Mouse (Mus musculus) thymus, postnatal 10 days (tissue): ENCODE results near the gene Sumo2.
A peak's percentile ranks its signal among the peaks of the same experiment; 100 is the strongest.
"Not testable (repeated sequence)": the region's sequence is repeated elsewhere in the genome, so short reads cannot be mapped to it uniquely, and the experiment has no call there.

Experiments
- DNase-seq, 2 experiments: peaks; one replicate each; pipeline ENCODE4 v3.0.0; 2021; ENCODE audit warnings: low spot score in 2 of 2

Gene Sumo2

DNA sequence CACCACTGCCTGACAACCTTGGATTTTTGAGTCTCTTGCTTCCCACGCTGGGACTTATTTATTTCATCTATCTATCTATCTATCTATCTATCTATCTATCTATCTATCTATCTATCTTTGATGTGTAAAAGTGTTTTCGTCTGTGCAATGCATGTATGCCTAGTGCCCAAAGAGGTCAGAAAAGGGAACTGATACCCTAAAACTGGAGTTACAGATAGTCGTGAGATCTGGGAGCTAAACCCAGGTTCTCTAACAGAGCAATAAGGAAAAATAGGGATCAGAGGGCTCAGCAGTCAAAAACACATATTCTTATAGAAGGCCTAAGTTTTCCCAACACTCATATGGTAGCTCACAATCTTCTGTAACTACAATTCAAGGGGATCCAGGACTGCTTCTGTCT lies 16.5 kb downstream of the Sumo2 start:
- no peak for DNase-seq

DNA sequence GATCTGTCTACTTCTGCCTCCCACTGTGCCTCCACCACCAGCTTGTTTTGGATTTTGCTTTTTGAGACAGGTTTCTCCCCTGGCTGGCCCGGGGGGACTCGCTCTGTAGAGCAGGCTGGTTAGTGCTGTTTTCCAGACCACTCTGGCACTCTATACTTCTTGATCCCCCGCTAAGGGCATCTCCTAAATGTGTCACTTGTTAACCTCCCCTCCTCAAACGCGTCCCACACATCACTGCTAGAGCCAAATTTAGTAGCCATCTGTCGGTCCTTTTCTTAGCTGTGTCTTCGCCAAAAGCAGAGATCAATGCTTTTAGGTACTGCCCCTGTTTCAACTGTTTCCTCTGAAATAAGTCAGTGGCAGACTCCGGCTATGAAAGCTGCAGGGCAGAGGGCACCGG lies 17.4 kb downstream of the Sumo2 start:
- no peak for DNase-seq

- DNase-seq, result no peak
These were observed 19.1 kb downstream of the Sumo2 start for GRCm38 (mm10) chr11:115516942-115517341.

DNA sequence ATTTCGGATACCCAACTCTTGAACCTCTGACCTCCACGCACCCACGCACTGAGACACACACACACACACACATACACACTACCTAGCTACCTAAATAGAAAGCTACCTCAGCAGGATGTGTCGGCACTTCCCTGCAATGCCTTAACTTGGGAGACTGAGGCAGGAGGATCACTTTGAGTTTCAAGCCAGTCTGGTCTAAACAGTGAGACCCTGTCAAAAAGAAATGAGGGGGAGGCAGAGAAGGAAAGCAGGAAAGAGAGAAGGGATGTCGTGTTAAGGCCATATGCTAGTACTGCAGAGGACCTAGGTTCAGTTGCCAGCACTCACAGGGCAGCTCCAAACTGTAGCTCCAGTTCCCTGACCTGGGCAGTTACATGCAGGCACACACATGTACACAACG lies 21.1 kb downstream of the Sumo2 start:
- DNase-seq, result no peak

- peak; percentile 95 to 97 for DNase-seq
These were observed 21.8 kb downstream of the Sumo2 start, which contains the start of gene Jpt1 for GRCm38 (mm10) chr11:115514238-115514663. Gene Jpt1 (minus strand): TSS chr11:115514387.

DNA sequence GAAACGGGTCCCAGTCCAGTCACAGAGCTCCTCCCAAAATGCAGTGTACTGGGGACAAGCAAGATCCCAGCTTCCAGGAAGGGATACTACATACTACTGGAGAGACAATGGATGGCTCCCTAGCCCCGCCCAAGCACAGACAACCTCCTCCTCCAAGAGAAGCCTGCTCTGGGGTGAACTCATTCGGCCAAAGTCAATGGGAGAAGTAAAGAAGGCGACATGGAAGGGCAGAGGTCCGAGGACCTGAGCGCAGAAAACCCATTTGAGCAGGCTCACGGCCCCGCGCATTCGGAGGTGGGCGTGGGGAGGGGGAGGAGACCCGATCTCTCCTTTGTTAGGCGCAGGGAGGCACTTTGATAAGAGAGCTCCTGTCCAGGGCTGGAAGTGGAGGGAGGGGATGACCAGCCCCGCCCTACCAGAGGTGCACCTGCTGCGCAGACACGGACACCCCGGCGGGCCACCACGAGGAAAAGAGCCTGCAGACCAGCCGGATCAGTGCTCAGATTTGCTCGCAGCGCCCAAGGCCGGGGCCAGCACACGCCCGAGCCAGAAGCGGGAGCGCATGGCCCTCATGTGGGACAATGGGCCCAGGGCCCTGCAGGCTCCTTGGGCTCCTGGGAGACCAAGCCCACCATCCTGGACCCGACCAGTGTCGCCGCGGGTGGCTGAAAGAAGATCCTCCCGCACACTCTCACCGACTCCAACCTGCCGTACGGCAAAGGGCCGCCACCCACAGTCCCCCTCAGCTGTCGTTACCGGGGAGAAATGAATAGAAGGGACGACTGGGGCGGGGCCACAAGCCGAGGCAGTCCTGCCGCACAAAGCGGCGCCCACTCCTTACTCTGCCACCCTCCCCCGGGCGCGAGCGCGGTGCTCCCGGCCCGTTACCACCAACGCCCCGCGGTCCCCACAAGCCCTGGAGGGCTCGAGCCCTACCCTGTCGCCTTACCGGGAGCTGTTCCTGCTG lies 22.5 kb downstream of the Sumo2 start:
- peak in 1 of 2 experiments; percentile 38 for DNase-seq

GRCm38 (mm10) chr11:115512407-115513183 lies 23.5 kb downstream of the Sumo2 start:
- peak; percentile 34 to 40 for DNase-seq

DNA sequence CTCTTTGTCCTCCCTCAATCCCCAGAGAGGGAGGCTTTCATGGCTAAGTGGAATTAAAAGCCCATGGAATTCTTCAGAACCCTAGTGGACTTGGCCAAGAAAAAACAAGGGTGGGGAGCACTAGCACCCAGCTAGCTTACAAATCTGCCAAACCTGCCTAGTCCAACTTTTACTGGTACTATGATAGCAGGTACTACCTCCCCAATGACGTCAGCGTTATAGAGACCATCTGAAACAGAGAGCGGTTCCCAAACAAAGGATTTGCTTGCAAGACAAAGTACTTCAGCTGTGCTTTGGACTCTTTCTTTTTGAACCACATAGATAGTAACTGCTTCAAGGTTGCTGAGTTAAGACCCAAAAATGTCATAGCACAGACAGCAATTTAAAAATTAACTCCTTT lies 24.1 kb downstream of the Sumo2 start:
- no peak for DNase-seq

DNA sequence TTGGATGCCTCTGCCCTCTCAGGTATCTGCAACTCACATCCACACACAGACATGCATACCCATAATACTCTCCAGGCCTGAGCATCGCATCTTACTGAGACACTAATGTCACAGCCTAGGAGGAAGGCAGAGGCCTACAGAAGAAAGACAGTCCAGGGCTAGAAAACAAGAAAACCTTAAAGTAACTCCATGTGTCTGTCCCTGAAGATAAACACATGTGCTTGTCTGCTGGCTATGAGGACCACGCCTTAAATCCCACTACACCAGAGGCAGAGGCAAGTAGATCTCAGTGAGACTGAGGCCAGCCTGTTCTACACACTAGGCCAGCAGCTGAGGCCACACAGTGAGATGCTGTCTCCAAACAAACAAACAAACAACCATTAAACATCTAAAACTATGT lies 25.0 kb downstream of the Sumo2 start:
- DNase-seq, result no peak

GRCm38 (mm10) chr11:115510507-115510888 lies 25.6 kb downstream of the Sumo2 start:
- DNase-seq, result no peak

DNA sequence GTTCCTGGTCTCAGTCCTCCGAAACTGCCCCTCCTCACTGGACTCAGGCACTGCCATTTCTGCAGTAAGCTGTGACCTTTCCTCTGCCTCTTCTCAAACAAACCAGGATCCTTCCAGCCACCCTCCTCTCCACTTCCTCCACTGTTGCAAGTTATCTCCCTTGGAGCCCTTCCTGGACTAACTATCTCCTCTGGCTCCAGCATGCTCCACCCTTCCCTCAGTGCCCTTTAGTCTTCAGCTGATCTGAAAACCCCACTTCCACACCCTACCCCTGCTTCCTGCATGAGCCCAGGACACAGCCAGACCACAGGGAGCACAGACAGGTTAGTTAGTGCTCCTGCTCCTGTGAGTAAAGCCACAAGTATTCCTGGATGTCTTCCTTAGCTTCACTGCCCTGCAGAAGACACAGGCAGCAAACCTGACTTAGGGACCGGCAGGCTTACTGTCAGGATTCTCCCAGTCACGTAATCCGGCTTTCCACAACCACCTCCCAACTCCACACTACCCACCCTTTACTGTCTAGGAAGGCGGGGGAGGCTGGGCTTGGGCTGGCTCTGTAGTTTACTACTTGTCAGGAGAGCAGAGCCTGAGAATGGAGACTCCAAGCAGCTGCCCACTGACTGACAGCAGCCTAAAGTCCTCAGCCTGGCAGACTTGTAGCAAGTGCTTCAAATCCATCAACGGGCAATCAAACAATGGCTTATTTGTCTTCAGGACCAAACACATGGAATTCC lies 26.1 kb downstream of the Sumo2 start:
- DNase-seq, result no peak

GRCm38 (mm10) chr11:115508061-115508460 lies 28.0 kb downstream of the Sumo2 start:
- DNase-seq, result peak in 1 of 2 experiments; percentile 41

DNA sequence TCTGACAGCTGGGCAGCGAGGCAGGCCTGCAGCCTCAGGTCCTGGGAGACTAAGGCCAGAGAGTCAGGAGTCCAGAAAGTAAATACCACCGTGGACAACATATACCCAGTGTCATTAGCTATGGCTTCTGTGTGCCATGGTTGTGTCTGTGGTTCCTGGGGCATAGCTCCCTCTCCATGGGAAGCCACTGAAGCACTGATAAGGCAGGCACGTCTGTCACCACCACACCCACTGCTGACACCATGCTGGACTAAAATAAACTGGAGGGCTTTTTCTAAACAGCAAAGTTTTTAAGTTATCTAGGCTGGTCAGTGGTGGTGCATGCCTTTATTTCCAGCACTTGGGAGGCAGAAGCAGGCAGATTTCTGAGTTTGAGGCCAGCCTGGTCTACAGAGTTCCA lies 29.5 kb downstream of the Sumo2 start:
- no peak for DNase-seq

GRCm38 (mm10) chr11:115502636-115503035 lies 33.4 kb downstream of the Sumo2 start:
- DNase-seq, result no peak

- not testable (repeated sequence) for DNase-seq
These were observed 39.5 kb downstream of the Sumo2 start for GRCm38 (mm10) chr11:115496559-115496958.

- no peak for DNase-seq
These were observed 43.7 kb downstream of the Sumo2 start for GRCm38 (mm10) chr11:115492387-115492786.

DNA sequence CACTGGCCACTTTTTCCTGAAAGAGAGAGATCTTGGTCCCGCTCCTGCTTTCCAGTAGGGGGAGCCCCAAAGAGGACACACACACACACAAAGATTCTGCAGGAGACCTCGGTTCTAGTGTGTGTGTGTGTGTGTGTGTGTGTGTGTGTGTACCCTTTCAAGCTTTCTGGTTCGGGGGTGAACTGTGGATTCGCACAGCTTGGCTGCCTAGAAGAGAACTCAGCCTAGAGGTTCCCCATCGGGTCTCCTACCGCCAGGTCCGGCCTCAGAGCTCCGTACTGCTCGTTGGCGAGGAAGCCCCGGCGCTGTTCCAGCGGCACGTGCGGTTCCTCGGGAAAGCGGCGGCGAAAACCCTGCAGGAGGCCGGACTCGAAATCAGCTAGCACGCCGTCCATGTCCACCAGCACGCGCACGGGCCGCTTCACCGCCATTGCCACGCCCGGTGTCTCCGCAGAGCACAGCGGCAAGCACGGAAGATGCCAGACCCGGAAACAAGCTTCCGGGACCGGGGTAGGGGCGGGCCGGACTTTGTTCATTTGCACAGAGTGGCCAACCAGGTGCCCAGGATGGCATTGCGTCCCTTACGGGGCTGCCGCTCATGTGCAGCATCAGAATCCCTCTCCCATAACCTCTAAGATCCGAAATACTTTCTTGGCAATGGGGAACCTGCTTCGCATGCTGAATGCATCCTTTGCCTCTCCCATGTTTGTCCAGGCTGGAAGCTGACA lies 44.6 kb downstream of the Sumo2 start, which contains the start of gene Nt5c:
TSS of gene Nt5c (minus strand) at position 507 of the 728 bp plus-strand sequence.
- DNase-seq, result peak; percentile 75 to 81

GRCm38 (mm10) chr11:115490441-115491355 lies 45.4 kb downstream of the Sumo2 start:
- no peak for DNase-seq

DNA sequence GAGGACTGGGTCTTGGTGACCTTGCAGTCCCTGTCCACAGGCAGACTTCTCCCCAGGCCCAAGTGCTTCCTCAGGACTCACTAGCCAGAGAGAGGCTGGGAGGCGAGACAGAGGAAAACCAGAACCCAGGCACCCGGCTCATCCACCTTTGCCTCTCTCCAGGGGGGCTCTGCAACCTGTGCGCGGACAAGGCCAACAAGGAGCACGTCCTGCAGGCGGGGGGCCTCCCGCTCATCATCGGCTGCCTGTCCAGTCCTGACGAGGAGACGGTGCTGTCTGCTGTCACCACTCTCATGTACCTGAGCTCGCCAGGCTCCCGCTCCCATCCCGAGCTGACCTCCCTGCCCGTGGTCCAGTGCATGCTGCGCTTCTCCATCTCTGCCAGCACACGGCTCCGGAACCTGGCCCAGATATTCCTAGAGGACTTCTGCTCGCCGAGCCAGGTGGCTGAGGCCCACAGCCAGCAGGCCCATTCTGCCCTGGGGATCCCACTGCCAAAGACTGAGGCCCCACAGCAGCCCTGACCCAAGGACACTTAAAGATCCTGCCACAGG lies 47.4 kb downstream of the Sumo2 start:
- DNase-seq, result no peak

DNA sequence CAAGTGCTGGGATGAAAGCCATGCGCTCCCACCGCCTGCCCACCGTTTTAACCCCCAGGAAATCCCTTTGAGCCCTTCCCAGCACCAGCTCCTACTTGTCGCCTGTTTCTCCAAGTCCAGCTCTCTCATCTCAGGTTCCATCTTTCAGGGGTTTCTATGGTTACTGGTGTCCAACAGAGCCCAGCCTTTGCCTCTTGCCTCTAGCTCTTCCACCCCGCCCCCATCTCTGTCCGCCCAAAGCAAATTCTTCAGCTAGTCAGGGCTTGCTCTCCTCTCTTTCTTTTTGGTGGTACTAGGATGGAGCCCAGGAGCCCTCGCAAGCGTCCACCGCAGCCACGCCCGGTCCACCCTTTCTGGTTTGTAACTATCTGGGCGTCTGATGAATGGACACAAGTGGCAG lies 50.9 kb downstream of the Sumo2 start:
- no peak for DNase-seq
